ENCODE assay signal across 9 mouse cellular contexts in genomic region chr4:43431690-43432089, GRCm38 (mm10). TPM values are rescaled to one million over a fixed set of nuclear protein-coding genes. Genes with fewer than 3 reads are reported as not detected.
DNase-seq lines count a peak whose midpoint lies in the region; ATAC-seq lines count a peak whose summit lies in the region.
"Had no signal": no experiment of that assay in that cellular context is flagged by ENCODE, and none has a peak within 500 bp of the region (broad histone marks: within the 10 kb centered on the region; RNA-seq: fewer than 3 reads in every experiment).

No protein-coding gene starts in this region.

- DNase-seq in gastrocnemius, adult 18-20 months (ENCODE audit: low spot score): peak; percentile 83
- DNase-seq in gastrocnemius, postnatal 25 days: no peak
- DNase-seq in cerebellum, adult 9-11 months: peak; percentile 82
- peak; percentile 80 to 83 for DNase-seq in frontal cortex, postnatal 36 days (ENCODE audit: low spot score in 2 of 2)
- peak; percentile 46 to 63 for DNase-seq in left cerebral cortex, adult 8-10 months (ENCODE audit: low spot score in 2 of 2)
- peak; percentile 93 for DNase-seq in mesoderm, embryonic 11.5 days (ENCODE audit: low read depth, low spot score)
- DNase-seq in skeletal muscle tissue, adult 2 months (ENCODE audit: low read depth, low spot score): peak; percentile 75

- ATAC-seq in inflammation-experienced regulatory T-cells, adult 6 months: peak; percentile 61

RNA-seq across cellular contexts. Expression of gene Fam166b, which starts 2.8 kb away (rescaled TPM):
- not detected for total RNA-seq in gastrocnemius, adult 18-20 months (2021)
- total RNA-seq in gastrocnemius, postnatal 25 days (2021): not detected
- polyA plus RNA-seq in inflammation-experienced regulatory T-cells, adult 6 months (2017; shearing (Covaris generic)): not detected
- total RNA-seq in left cerebral cortex, adult 8-10 months (2022): 1 to 10 TPM; 1.3 to 1.9 (median 1.4) TPM

RNA-seq across cellular contexts. Expression of gene Tesk1, which starts 10.0 kb away (rescaled TPM):
- total RNA-seq in gastrocnemius, adult 18-20 months (2021): 10 to 100 TPM; 56.2 to 60.8 TPM
- total RNA-seq in gastrocnemius, postnatal 25 days (2021): 10 to 100 TPM; 41.7 to 47.2 TPM
- 1 to 10 TPM in 1 of 3 experiments, under 1 TPM in 2; 0.29 to 1.1 (median 0.66) TPM for polyA plus RNA-seq in inflammation-experienced regulatory T-cells, adult 6 months (2017; shearing (Covaris generic))
- total RNA-seq in left cerebral cortex, adult 8-10 months (2022): 10 to 100 TPM; 91.7 to 98.0 (median 95.6) TPM

RNA-seq across cellular contexts. Expression of gene Cd72, which starts 22.7 kb away (rescaled TPM):
- under 1 TPM in 1 of 2 experiments, not detected in 1; 0.21 TPM for total RNA-seq in gastrocnemius, adult 18-20 months (2021)
- not detected for total RNA-seq in gastrocnemius, postnatal 25 days (2021)
- polyA plus RNA-seq in inflammation-experienced regulatory T-cells, adult 6 months (2017; shearing (Covaris generic)): 100 to 1,000 TPM in 1 of 3 experiments, 10 to 100 TPM in 2; 18.7 to 104 (median 96.4) TPM
- total RNA-seq in left cerebral cortex, adult 8-10 months (2022): 1 to 10 TPM in 3 of 4 experiments, under 1 TPM in 1; 0.38 to 2.9 (median 1.6) TPM

RNA-seq across cellular contexts. Expression of gene Rusc2, which starts 49.9 kb away (rescaled TPM):
- 10 to 100 TPM; 28.5 to 36.3 TPM for total RNA-seq in gastrocnemius, adult 18-20 months (2021)
- total RNA-seq in gastrocnemius, postnatal 25 days (2021): 10 to 100 TPM; 22.1 to 24.2 TPM
- not detected for polyA plus RNA-seq in inflammation-experienced regulatory T-cells, adult 6 months (2017; shearing (Covaris generic))
- total RNA-seq in left cerebral cortex, adult 8-10 months (2022): 100 to 1,000 TPM; 116 to 144 (median 123) TPM

RNA-seq across cellular contexts. Expression of gene Sit1, which starts 51.8 kb away (rescaled TPM):
- not detected for total RNA-seq in gastrocnemius, adult 18-20 months (2021)
- not detected for total RNA-seq in gastrocnemius, postnatal 25 days (2021)
- polyA plus RNA-seq in inflammation-experienced regulatory T-cells, adult 6 months (2017; shearing (Covaris generic)): 100 to 1,000 TPM; 142 to 164 (median 156) TPM
- under 1 TPM in 1 of 4 experiments, not detected in 3; 0.46 TPM for total RNA-seq in left cerebral cortex, adult 8-10 months (2022)
- polyA plus RNA-seq: C2C12 had no signal
